8 mouse cellular contexts compared by ENCODE assay signal in genomic region chr1:182489803-182490452, GRCm38 (mm10). TPM values are rescaled to one million over a fixed set of nuclear protein-coding genes. Genes with fewer than 3 reads are reported as not detected.
DNase-seq lines count a peak whose midpoint lies in the region; ATAC-seq and TF ChIP-seq lines count a peak whose summit lies in the region.

No protein-coding gene starts in this region.

- CTCF ChIA-PET in Patski (lab: Charles Lee), result interaction anchor here (0.6 to 2.0 kb wide), 14 partner anchors 8 to 106 kb away, joined by 3 to 9 read pairs (median 4); no protein-coding TSS in a partner anchor

- no peaks in the 10 kb centered on the region for H3K9me3 ChIP-seq in hindbrain, embryonic 11.5 days (ENCODE audit: control insufficient read depth, low read length)
- no peaks in the 10 kb centered on the region for H3K9me3 ChIP-seq in lung, postnatal 0 days (ENCODE audit: low read length)

- H3K9ac ChIP-seq in hindbrain, embryonic 11.5 days (ENCODE audit: low read depth, low read length), result no peak overlapping the region
- H3K9ac ChIP-seq in lung, postnatal 0 days (replicated peaks; ENCODE audit: low read depth), result no peak overlapping the region

- in situ Hi-C loops in Patski (cut with MboI; ENCODE audit: low pct_unique_long_range_greater_than_20kb), result loop anchor here (5.0 kb wide), 1 partner anchor 47 kb away; no protein-coding TSS in a partner anchor

- H3K27ac ChIP-seq in hindbrain, embryonic 11.5 days (ENCODE audit: low read depth, low read length), result no peak overlapping the region
- H3K27ac ChIP-seq in lung, postnatal 0 days (ENCODE audit: low read length), result peak overlapping the region; percentile 54

- H3K4me3 ChIP-seq in hindbrain, embryonic 11.5 days (ENCODE audit: low read depth, low read length), result 0 out of 2 replicates have a peak overlapping the region, but pooled peaks have one; percentile 6
- H3K4me3 ChIP-seq in lung, postnatal 0 days (ENCODE audit: low read depth, low read length), result no peak overlapping the region

- no peaks in the 10 kb centered on the region for H3K27me3 ChIP-seq in Patski
- H3K27me3 ChIP-seq in hindbrain, embryonic 11.5 days (ENCODE audit: control insufficient read depth, insufficient read depth, low read length), result no peaks in the 10 kb centered on the region
- no peaks in the 10 kb centered on the region for H3K27me3 ChIP-seq in lung, postnatal 0 days (replicated peaks; ENCODE audit: insufficient read depth, low read length)

- peak; percentile 75 for TF ChIP-seq EP300 in lung, postnatal 0 days (IDR thresholded peaks at IDR 0.05)

- WGBS in hindbrain, embryonic 11.5 days, result 11% methylated on average over 21 of the region's 21 CpGs
- WGBS in lung, postnatal 0 days, result 10% methylated on average over 21 of the region's 21 CpGs

- no peak for TF ChIP-seq CTCF in Patski (IDR thresholded peaks at IDR 0.05)
- peak; percentile 94 for TF ChIP-seq CTCF in lung, postnatal 0 days (IDR thresholded peaks at IDR 0.05)

- DNase-seq in Patski (ENCODE audit: low read depth, low spot score), result no peak
- peak; percentile 95 to 96 for DNase-seq in cerebellum, postnatal 10 days
- DNase-seq in frontal cortex, postnatal 10 days (ENCODE audit: low spot score in 2 of 2), result peak; percentile 89 to 90
- DNase-seq in hindbrain, embryonic 11.5 days (ENCODE audit: low spot score), result peak; percentile 90
- peak; percentile 89 to 93 for DNase-seq in layer of hippocampus, postnatal 10 days (ENCODE audit: low spot score in 2 of 2)
- peak; percentile 98 for DNase-seq in lung, postnatal 0 days (ENCODE audit: low spot score)
- DNase-seq in ovary, postnatal 14 days (ENCODE audit: low spot score), result peak; percentile 90
- peak; percentile 89 to 93 for DNase-seq in thymus, postnatal 10 days (ENCODE audit: low spot score in 2 of 2)

- 0 out of 2 replicates have a peak, but pooled peaks cover 2% of the 10 kb centered on the region for H3K4me1 ChIP-seq in hindbrain, embryonic 11.5 days (replicated peaks; ENCODE audit: control insufficient read depth, insufficient read depth, low read length)
- H3K4me1 ChIP-seq in lung, postnatal 0 days (ENCODE audit: insufficient read depth, low read depth, low read length), result peaks cover 8% of the 10 kb centered on the region

- POLR2A ChIA-PET in Patski (lab: Charles Lee), result interaction anchor here (1.3 to 1.8 kb wide), 4 partner anchors 22 to 39 kb away, joined by 3 to 8 read pairs (median 4); partner anchors contain the start of gene Capn2

- peak; percentile 63 for ATAC-seq in Patski
- ATAC-seq in hindbrain, embryonic 11.5 days (ENCODE audit: low FRiP score), result peak; percentile 92
- ATAC-seq in lung, postnatal 0 days, result peak; percentile 97

- peaks cover 4% of the 10 kb centered on the region for H3K36me3 ChIP-seq in hindbrain, embryonic 11.5 days (ENCODE audit: control insufficient read depth, insufficient read depth, low read length)
- peaks cover 28% of the 10 kb centered on the region for H3K36me3 ChIP-seq in lung, postnatal 0 days (ENCODE audit: insufficient read depth, low read length)

- H3K4me2 ChIP-seq in hindbrain, embryonic 11.5 days (replicated peaks; ENCODE audit: low read depth, low read length), result peak overlapping the region; percentile 33
- H3K4me2 ChIP-seq in lung, postnatal 0 days (replicated peaks; ENCODE audit: low read depth, low read length), result 0 out of 2 replicates have a peak overlapping the region, but pooled peaks have one; percentile 17

RNA-seq across cellular contexts. Expression of gene Capn2, which starts 27.5 kb away (rescaled TPM):
- polyA plus RNA-seq in Patski (2021), result 281 TPM
- polyA plus RNA-seq in hindbrain, embryonic 11.5 days (2014; fragmentation: Nextera tagmentation; extraction: Ambion mirVana), result 69.5 and 78.2 TPM in 2 replicates
- 10 to 100 TPM; 75.3 to 77.7 TPM for total RNA-seq in layer of hippocampus, postnatal 10 days (2021)
- polyA plus RNA-seq in lung, postnatal 0 days (2015; fragmentation: Nextera tagmentation; extraction: Ambion mirVana), result 135 and 149 TPM in 2 replicates
